Mouse (Mus musculus): ENCODE measurements around the gene Rictor.

DNA sequence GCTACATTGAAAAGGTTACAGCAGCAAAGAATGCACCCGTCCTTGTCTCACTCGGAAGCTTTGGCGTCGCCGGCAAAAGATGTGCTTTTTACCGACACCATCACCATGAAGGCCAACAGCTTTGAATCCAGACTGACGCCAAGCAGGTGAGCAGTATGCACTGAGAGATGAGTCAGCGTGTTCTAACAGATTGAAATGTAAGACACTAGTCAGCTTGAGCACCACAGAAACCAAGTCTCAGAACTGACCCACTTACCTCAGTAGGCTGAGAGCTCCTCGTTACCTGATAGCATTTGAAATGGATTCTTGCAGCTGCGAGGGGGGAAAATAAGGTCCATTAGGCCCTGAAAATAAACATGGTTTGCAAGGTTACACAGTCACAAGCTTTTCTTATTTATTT, 79.1 kb downstream of the Rictor start:
- TF ChIP-seq CTCF (IDR thresholded peaks at IDR 0.05; ENCODE audit: borderline replicate concordance, insufficient read depth, low read length) (no peak), POLR2A (IDR thresholded peaks at IDR 0.05; ENCODE audit: low read depth, low read length) (no peak)

All from embryonic fibroblast, embryonic 13.5 days (primary cell).